Mouse (Mus musculus) neural tube, embryonic 14.5 days (tissue): ENCODE data around the gene Gm11938. TPM values are rescaled to one million over a fixed set of nuclear protein-coding genes. Genes with fewer than 3 reads are reported as not detected.
"Not testable (repeated sequence)": the region's sequence is repeated elsewhere in the genome, so short reads cannot be mapped to it uniquely, and the experiment has no call there.

Experiments
- ATAC-seq: fragments of 200-750 bp; cut with Nextera tagmentation; 2 replicates; pipeline ENCODE4 v1.8.0; 2017; ENCODE audit warnings: low read depth, mild to moderate bottlenecking, moderate TSS enrichment, moderate library complexity
- H3K27ac ChIP-seq: fragments of 300-500 bp; sonication (generic); 2 replicates; pipeline ENCODE4 v1.5.1; 2014; ENCODE audit warnings: low read depth, mild to moderate bottlenecking, control low read depth, low read length, moderate library complexity, mixed read lengths
- H3K27me3 ChIP-seq: fragments of 300-500 bp; sonication (generic); 2 replicates; pipeline ENCODE4 v1.6.1; 2014; ENCODE audit warnings: low read length; ENCODE audit not compliant: control insufficient read depth, insufficient read depth
- H3K36me3 ChIP-seq: fragments of 300-500 bp; sonication (generic); 2 replicates; pipeline ENCODE4 v1.6.1; 2014; ENCODE audit warnings: low read length, mixed read lengths; ENCODE audit not compliant: control insufficient read depth, insufficient read depth
- H3K4me1 ChIP-seq: fragments of 300-500 bp; sonication (generic); 2 replicates; pipeline ENCODE4 v1.6.1; 2014; ENCODE audit warnings: low read length; ENCODE audit not compliant: control insufficient read depth, insufficient read depth
- H3K4me2 ChIP-seq: fragments of 300-500 bp; sonication (generic); 2 replicates; pipeline ENCODE4 v1.6.1; 2014; ENCODE audit warnings: mild to moderate bottlenecking, low read depth, low read length, control low read depth
- H3K4me3 ChIP-seq: fragments of 300-500 bp; sonication (generic); 2 replicates; pipeline ENCODE4 v1.5.1; 2014; ENCODE audit warnings: low read depth, low read length, control low read depth, mixed read lengths
- H3K9ac ChIP-seq: fragments of 300-500 bp; sonication (generic); replicated peaks from 2 replicates; pipeline ENCODE4 v1.6.1; 2014; ENCODE audit warnings: low read depth, mild to moderate bottlenecking, control low read depth, low read length, mixed read lengths
- H3K9me3 ChIP-seq: fragments of 300-500 bp; sonication (generic); 2 replicates; pipeline ENCODE4 v1.6.1; 2016; ENCODE audit warnings: low read length; ENCODE audit not compliant: control insufficient read depth
- WGBS: fragments of 180-500 bp; shearing (Covaris S2); extraction: QIAGEN DNeasy Blood & Tissue Kit; methylation state at CpG from one replicate; pipeline ENCODE4 v1.1.7; 2014; 5-methylcytosine and 5-hydroxymethylcytosine counted together
- polyA plus RNA-seq: library from polyadenylated mRNA; unstranded; fragments of >200 nt; fragmentation: Nextera tagmentation; extraction: Ambion mirVana; gene quantifications from 2 replicates; pipeline ENCODE4 v1.2.1, GENCODE M21; 2014

Gm11938 gene
- polyA plus RNA-seq, 1 experiment from 2014 or later = not detected

GRCm38 (mm10) chr11:99630890-99631289 is 27.8 kb upstream of the Gm11938 start:
- H3K27me3 ChIP-seq = no peaks in the 10 kb centered on the region
- 89% methylated on average over 3 of the region's 3 CpGs for WGBS

DNA sequence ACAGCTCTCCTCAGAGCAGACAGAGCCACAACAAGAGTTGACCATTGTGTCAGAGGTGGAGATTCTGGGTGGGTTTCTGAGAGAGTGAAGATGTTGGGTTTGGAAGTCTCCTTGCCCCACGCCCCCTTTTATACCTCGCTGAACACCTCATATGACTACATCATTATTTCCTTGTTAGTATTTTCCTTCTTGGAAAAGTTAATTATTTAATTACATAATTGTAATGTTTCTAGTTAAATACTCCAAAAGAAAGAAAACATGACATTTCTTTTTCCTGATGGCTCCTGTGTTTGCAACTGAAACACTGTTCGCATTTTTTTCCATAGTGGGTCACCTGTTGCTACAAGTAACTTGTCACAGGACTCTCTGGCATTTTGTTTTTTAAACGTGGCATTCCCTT is 25.0 kb upstream of the Gm11938 start, which contains the start of gene Krtap4-1:
TSS of gene Krtap4-1 (minus strand) at position 101 of the 400 bp plus-strand sequence.
- no peak within 1 kb of the TSS for H3K9ac ChIP-seq
- ATAC-seq = no peak
- 87% methylated on average over 4 of the region's 4 CpGs for WGBS
- no peak within 1 kb of the TSS for H3K27ac ChIP-seq
- H3K9me3 ChIP-seq = no peaks in the 10 kb centered on the region
- no peak within 1 kb of the TSS for H3K4me3 ChIP-seq
- no peaks in the 10 kb centered on the region for H3K4me1 ChIP-seq
- no peak within 1 kb of the TSS for H3K4me2 ChIP-seq
- H3K36me3 ChIP-seq = no peaks in the 10 kb centered on the region
- H3K27me3 ChIP-seq = no peaks in the 10 kb centered on the region

More at GRCm38 (mm10) chr11:99630890-99631289, 27.8 kb upstream of the Gm11938 start:
- no peak for ATAC-seq
- no peaks in the 10 kb centered on the region for H3K4me1 ChIP-seq
- no peaks in the 10 kb centered on the region for H3K36me3 ChIP-seq
- H3K27ac ChIP-seq = no peak overlapping the region
- no peak overlapping the region for H3K4me2 ChIP-seq
- no peaks in the 10 kb centered on the region for H3K9me3 ChIP-seq
- no peak overlapping the region for H3K4me3 ChIP-seq
- H3K9ac ChIP-seq = no peak overlapping the region

DNA sequence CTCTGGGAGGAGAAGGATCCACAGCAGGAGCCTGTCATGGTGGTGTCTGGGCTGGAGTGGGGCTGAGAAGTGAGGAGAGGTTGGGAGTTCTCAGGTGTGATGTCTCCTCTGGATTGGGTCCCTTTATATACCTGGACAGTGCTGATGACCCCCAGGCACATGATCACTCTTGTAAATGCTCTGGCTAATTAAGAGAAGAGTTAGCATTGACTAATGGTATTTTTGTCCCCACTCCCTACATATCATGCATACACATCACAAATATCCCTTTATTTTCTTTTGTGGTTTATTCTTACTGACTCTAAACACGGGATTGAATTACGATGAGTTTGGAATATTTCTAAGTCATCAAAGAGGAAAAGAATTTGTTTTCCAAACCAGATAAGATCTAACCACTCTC is 17.2 kb upstream of the Gm11938 start, which contains the start of gene Gm11562:
TSS of gene Gm11562 (minus strand) at position 101 of the 400 bp plus-strand sequence.
- Histone ChIP-seq H3K36me3 (no peaks in the 10 kb centered on the region), H3K27me3 (no peaks in the 10 kb centered on the region), H3K4me2 (no peak within 1 kb of the TSS), H3K9ac (no peak within 1 kb of the TSS), H3K4me1 (no peaks in the 10 kb centered on the region), H3K4me3 (no peak within 1 kb of the TSS), H3K27ac (no peak within 1 kb of the TSS), H3K9me3 (no peaks in the 10 kb centered on the region)
- no peak for ATAC-seq
- 96% methylated on average over 2 of the region's 2 CpGs for WGBS

DNA sequence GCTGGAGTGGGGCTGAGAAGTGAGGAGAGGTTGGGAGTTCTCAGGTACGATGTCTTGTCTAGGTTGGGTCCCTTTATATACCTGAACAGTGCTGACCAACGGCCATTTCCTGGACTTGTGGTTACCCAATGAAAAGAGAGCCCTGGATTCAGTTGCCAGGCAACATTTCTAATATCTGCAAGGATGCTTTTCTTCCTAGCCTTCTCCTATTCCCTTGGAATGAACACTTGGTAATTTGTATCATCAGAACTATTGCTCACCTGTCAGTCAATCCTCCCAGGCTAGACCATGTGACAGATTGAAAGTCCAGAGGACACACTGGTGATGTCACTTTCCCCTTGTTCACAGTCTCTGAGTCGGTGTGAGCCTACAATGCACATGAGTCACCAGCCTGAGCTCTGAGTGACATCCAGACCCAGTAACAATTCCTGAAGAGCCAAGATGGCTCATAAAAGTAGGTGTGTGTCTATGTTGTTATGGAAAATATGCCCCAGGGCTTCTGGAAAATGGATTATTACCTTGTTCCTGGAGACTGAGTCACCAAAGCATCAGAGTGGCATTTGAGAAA is 11.8 kb upstream of the Gm11938 start, which contains the start of gene Krtap2-4:
TSS of gene Krtap2-4 (minus strand) at position 51 of the 568 bp plus-strand sequence.
- H3K4me1 ChIP-seq = no peaks in the 10 kb centered on the region
- H3K27me3 ChIP-seq = no peaks in the 10 kb centered on the region
- no peak within 1 kb of the TSS for H3K9ac ChIP-seq
- 89% methylated on average over 3 of the region's 3 CpGs for WGBS
- H3K36me3 ChIP-seq = no peaks in the 10 kb centered on the region
- no peak within 1 kb of the TSS for H3K27ac ChIP-seq
- no peaks in the 10 kb centered on the region for H3K9me3 ChIP-seq
- no peak for ATAC-seq
- no peak within 1 kb of the TSS for H3K4me3 ChIP-seq
- no peak within 1 kb of the TSS for H3K4me2 ChIP-seq

DNA sequence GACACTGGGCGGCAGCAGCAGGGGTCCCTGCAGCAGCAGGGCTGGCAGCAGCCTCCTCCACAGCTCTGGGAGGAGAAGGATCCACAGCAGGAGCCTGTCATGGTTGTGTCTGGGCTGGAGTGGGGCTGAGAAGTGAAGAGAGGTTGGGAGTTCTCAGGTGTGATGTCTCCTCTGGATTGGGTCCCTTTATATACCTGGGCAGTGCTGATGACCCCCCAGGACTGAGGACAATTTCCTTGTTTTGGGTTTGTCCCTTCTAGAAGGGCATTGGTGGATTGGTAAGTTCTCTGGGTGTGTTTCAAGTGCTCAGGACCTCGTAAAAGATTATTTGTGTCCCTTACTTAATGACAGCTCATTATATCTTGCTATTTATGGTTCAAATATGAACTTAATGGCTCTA is 7.0 kb upstream of the Gm11938 start, which contains the start of gene Gm11937:
TSS of gene Gm11937 (minus strand) at position 101 of the 400 bp plus-strand sequence.
- H3K27ac ChIP-seq, ATAC-seq, H3K27me3 ChIP-seq, H3K9ac ChIP-seq, H3K9me3 ChIP-seq, H3K4me1 ChIP-seq, H3K4me2 ChIP-seq, H3K36me3 ChIP-seq, H3K4me3 ChIP-seq: not testable (repeated sequence)
- WGBS = 79% methylated on average over 1 of the region's 2 CpGs

DNA sequence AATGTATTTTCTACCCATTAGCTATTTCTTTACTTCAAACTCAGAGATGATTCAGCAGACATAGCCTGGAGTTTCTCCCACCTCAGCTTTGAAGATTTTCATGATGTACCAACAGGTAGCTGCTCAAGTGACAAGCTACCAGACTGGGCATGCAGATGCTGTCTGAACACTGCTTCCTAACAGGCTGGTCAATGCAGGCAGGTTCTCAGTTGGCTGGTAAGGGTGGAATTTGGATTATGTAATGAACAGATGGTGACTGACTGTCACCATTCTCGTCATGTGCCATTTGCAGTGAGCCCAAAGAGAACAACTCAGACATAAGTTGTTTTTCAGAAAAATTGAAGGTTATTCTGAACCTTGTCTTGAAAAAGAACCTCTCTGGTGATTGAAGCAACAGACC is 6.0 kb upstream of the Gm11938 start:
- Histone ChIP-seq H3K27ac (no peak overlapping the region), H3K4me3 (no peak overlapping the region), H3K4me1 (no peaks in the 10 kb centered on the region), H3K9me3 (no peaks in the 10 kb centered on the region), H3K4me2 (no peak overlapping the region), H3K9ac (no peak overlapping the region), H3K27me3 (no peaks in the 10 kb centered on the region), H3K36me3 (no peaks in the 10 kb centered on the region)
- 81% methylated on average over 1 of the region's 1 CpGs for WGBS
- no peak for ATAC-seq

- H3K36me3 ChIP-seq, H3K27me3 ChIP-seq, H3K4me2 ChIP-seq, H3K4me3 ChIP-seq, H3K27ac ChIP-seq, ATAC-seq, H3K9ac ChIP-seq, H3K4me1 ChIP-seq, H3K9me3 ChIP-seq: not testable (repeated sequence)
- 89% methylated on average over 6 of the region's 6 CpGs for WGBS
Measured at GRCm38 (mm10) chr11:99597742-99598141, 5.4 kb downstream of the Gm11938 start, which contains the start of gene Krtap9-3. TSS of gene Krtap9-3 (minus strand) at chr11:99598105.

- Histone ChIP-seq H3K9me3 (no peaks in the 10 kb centered on the region), H3K27ac (no peak within 1 kb of the TSS)
- ATAC-seq = no peak
Measured at GRCm38 (mm10) chr11:99590981-99591380, 12.1 kb downstream of the Gm11938 start, which contains the start of gene Krtap1-3. TSS of gene Krtap1-3 (minus strand) at chr11:99591339.

DNA sequence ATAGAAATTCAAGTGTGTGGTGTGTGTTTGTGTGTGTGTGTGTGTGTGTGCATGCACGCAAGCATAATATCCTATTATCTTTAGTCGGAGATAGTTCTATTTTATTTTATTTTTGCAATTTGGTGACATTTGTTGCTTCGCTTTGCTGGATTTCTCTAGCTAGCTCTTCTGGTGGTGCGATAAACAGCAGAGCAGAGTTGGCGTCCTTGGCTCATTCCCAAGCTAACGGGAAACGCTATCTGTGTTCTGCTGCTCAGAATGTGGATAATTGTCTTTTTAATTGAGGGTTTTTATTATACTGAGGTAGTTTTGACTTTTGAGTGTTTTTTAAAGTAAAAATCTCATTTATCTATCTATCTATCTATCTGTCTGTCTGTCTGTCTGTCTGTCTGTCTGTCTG is 18.0 kb downstream of the Gm11938 start:
- WGBS = 91% methylated on average over 7 of the region's 7 CpGs
- no peak for ATAC-seq
- H3K36me3 ChIP-seq = no peaks in the 10 kb centered on the region
- no peak overlapping the region for H3K27ac ChIP-seq
- no peak overlapping the region for H3K9ac ChIP-seq
- no peaks in the 10 kb centered on the region for H3K4me1 ChIP-seq
- no peak overlapping the region for H3K4me2 ChIP-seq
- no peaks in the 10 kb centered on the region for H3K9me3 ChIP-seq
- H3K4me3 ChIP-seq = no peak overlapping the region
- no peaks in the 10 kb centered on the region for H3K27me3 ChIP-seq

More at GRCm38 (mm10) chr11:99590981-99591380, 12.1 kb downstream of the Gm11938 start, which contains the start of gene Krtap1-3:
- H3K4me3 ChIP-seq = no peak within 1 kb of the TSS
- no peaks in the 10 kb centered on the region for H3K4me1 ChIP-seq
- no peaks in the 10 kb centered on the region for H3K36me3 ChIP-seq
- 81% methylated on average over 6 of the region's 6 CpGs for WGBS
- no peak within 1 kb of the TSS for H3K4me2 ChIP-seq
- no peaks in the 10 kb centered on the region for H3K27me3 ChIP-seq
- H3K9ac ChIP-seq = no peak within 1 kb of the TSS
